Comparison of ENCODE assay signal across 8 mouse cellular contexts in the genomic region with DNA sequence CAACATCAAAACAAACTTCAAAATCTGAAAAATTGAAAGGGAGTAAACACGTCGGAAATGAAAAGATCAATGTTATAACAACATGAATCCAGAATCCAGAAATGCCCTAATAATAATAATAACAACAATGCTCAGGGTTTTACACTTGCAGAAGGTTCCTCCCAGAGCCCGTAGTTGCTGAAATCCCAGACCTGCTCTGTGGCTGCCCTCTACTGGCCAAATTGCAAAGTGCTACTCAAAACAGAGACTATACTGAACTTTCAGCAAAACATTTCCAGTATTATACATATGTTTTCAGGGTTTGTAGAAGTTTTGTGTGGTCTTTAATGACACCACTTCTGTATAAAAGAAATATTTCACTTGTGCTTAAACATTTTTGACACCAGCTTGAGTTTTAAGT.
A peak's percentile ranks its signal among the peaks of the same experiment; 100 is the strongest.
DNase-seq lines count a peak whose midpoint lies in the region; ATAC-seq lines count a peak whose summit lies in the region.
"Had no signal": no experiment of that assay in that cellular context is flagged by ENCODE, and none has a peak within 500 bp of the region (broad histone marks: within the 10 kb centered on the region; RNA-seq: fewer than 3 reads in every experiment).

No protein-coding gene starts in this region.

- no peak overlapping the region for H3K27ac ChIP-seq in heart, embryonic 10.5 days
- H3K27ac ChIP-seq: limb, embryonic 13.5 days had no signal

- no peaks in the 10 kb centered on the region for H3K36me3 ChIP-seq in heart, embryonic 10.5 days
- H3K36me3 ChIP-seq: limb, embryonic 13.5 days had no signal

- H3K4me1 ChIP-seq in heart, embryonic 10.5 days, result peaks cover 6% of the 10 kb centered on the region
- H3K4me1 ChIP-seq: limb, embryonic 13.5 days had no signal

- H3K4me3 ChIP-seq in heart, embryonic 10.5 days, result no peak overlapping the region
- H3K4me3 ChIP-seq: limb, embryonic 13.5 days had no signal

- H3K9me3 ChIP-seq in heart, embryonic 10.5 days, result no peaks in the 10 kb centered on the region
- H3K9me3 ChIP-seq: limb, embryonic 13.5 days had no signal

- ATAC-seq in common myeloid progenitor, adult 5-6 weeks (replicated peaks; ENCODE audit: low read depth, poor library complexity, severe bottlenecking), result peak; percentile 89

- H3K27me3 ChIP-seq in heart, embryonic 10.5 days (ENCODE audit: insufficient read depth, poor library complexity, severe bottlenecking), result no peaks in the 10 kb centered on the region

- 8% methylated on average over 3 of the region's 3 CpGs for WGBS in heart, embryonic 10.5 days

- peak; percentile 37 for DNase-seq in ES-CJ7 (ENCODE audit: low read depth, low spot score)
- DNase-seq in ZHBTc4 (ENCODE audit: low read depth, low spot score), result peak; percentile 51
- DNase-seq in heart, embryonic 10.5 days (ENCODE audit: low spot score), result peak; percentile 79
- peak; percentile 81 to 82 for DNase-seq in layer of hippocampus, postnatal 10 days (ENCODE audit: low spot score in 2 of 2)
- DNase-seq in mesoderm, embryonic 11.5 days (ENCODE audit: low read depth, low spot score), result peak; percentile 61
- peak; percentile 86 for DNase-seq in right cerebral cortex, postnatal 4 days
